Mouse (Mus musculus) urinary bladder, postnatal 25 days (tissue): ENCODE results near the gene Csta1.
"Not testable (repeated sequence)": the region's sequence is repeated elsewhere in the genome, so short reads cannot be mapped to it uniquely, and the experiment has no call there.

Experiments
- DNase-seq: peaks from one replicate; pipeline ENCODE4 v3.0.0; 2022; ENCODE audit warnings: low spot score

The Csta1 gene

DNA sequence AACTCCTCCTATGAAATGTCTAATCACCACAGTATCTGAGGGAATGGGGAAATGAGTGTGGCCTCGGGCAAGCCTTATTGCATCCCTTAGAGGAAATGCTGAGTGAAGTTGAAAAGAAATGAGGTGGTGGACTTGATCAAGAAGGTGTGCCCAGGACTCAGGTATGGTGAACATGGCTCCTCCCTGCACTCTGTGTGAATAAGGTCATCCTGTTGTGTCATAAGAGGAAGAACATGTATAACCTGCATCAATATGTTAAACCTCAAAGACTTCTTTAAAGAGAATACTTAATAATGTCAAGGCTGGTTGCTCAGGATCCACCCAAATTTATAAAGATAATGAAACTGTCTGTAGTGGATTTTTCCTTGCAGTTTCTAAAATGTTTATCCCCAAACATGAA lies at the start of gene Csta1:
TSS of gene Csta1 (minus strand) at position 101 of the 400 bp plus-strand sequence.
- DNase-seq = no peak

DNA sequence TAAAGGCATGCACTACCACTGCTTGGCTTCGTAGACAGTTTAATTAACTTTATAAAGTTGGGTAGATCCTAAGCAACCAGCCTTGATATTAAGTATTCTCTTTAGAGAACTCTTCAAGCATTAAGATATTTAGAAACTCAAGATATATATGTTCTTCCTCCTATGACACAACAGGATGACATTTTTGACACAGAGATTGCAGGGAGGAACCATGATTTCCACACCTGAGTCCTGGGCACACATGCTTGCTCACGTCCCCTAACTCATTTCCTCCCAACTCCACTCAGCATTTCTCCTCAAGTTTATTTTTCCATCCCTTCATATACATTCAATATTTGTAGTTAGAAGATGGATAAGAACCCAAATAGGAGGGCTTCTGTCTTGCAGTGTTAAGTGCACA lies 48.9 kb upstream of the Csta1 start:
- DNase-seq = no peak

DNA sequence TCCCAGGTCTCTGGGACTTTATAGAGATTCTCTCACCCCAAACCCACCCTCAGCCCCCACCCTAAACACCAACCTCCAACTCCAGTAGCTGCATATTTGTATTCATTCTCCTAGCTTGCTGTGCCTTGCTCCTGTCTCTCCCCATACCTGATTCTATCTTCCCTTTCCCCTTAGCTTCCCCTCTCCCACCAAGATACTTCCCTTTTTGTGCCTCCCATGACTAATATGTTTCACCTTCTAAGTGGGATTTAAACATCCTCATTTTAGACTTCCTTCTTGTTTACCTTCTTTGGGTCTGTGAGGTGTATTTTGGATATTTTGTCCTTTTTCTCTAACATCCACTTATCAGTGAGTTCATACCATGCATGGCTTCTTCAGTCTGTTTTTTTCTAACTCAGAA lies 45.1 kb upstream of the Csta1 start:
- DNase-seq = no peak

DNA sequence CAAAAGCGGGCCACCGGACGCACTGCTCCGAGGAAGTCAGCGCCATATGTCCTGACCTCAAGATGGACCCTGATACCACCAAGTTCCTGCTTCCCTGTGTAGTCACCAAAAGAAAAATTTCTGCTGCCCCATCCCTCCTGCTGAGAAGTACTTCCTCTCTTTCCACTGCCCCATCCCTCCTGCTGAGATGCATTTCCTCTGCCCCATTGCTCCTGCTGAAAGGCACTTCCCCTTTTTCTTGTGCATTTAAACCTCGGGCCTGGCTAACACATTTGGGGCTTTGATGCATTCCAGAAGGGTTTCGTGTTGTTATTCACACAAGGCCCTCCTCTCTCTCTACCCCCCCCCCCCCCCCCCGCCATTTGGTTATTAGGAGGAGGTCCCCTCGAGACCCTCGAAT lies 36.8 kb upstream of the Csta1 start:
- DNase-seq = not testable (repeated sequence)

GRCm38 (mm10) chr16:36156402-36156975 lies 25.4 kb upstream of the Csta1 start, which contains the start of gene Stfa2l1:
Gene Stfa2l1, plus strand, starts transcription at chr16:36156811.
- no peak for DNase-seq

GRCm38 (mm10) chr16:36138201-36138600 lies 7.2 kb upstream of the Csta1 start:
- DNase-seq = no peak

- no peak for DNase-seq
These were observed 2.9 kb downstream of the Csta1 start for GRCm38 (mm10) chr16:36128092-36128491.

- DNase-seq = not testable (repeated sequence)
These were observed 15.3 kb downstream of the Csta1 start for GRCm38 (mm10) chr16:36115751-36116150.

GRCm38 (mm10) chr16:36111486-36111885 lies 19.6 kb downstream of the Csta1 start:
- not testable (repeated sequence) for DNase-seq

- DNase-seq = no peak
These were observed 28.8 kb downstream of the Csta1 start for GRCm38 (mm10) chr16:36102211-36102610.

- DNase-seq = no peak
These were observed 29.5 kb downstream of the Csta1 start for GRCm38 (mm10) chr16:36101526-36101925.

- not testable (repeated sequence) for DNase-seq
These were observed 33.1 kb downstream of the Csta1 start for GRCm38 (mm10) chr16:36097813-36098499.

GRCm38 (mm10) chr16:36094079-36094478 lies 37.0 kb downstream of the Csta1 start:
- DNase-seq = no peak

DNA sequence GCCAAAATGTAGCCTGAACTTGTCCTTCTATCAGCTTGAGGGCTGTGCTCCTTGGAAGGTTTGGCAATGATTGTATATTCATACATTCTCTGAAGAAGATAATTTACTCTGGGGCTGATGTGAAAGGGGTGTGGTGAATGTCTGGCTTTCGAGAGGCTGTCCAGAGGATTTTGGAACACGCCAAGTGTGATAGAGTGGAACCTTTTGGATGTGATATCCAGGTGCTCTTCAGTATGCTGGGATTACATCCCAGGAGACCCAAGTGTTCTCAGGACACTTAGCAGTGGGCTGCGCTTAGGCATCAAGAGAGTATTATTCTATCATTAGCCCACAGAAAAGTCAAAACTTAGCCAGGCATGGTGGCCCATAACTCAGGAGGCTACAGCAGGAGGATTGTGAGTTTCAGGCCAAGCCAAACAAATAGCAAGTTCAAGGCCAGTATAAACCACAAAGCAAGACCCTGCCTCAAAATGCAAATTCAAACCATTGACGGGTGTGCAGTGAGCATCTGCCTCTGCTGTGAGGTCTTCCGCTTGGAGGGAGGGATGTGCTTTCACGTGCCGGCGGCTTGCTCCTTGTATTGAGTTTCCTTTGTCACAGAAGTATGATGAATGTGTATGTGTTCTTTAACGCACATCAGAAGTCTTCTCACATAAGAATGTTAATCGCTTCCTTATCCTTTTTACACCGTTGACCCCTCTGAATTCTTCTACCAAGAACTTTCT lies 40.1 kb downstream of the Csta1 start:
- no peak for DNase-seq

DNA sequence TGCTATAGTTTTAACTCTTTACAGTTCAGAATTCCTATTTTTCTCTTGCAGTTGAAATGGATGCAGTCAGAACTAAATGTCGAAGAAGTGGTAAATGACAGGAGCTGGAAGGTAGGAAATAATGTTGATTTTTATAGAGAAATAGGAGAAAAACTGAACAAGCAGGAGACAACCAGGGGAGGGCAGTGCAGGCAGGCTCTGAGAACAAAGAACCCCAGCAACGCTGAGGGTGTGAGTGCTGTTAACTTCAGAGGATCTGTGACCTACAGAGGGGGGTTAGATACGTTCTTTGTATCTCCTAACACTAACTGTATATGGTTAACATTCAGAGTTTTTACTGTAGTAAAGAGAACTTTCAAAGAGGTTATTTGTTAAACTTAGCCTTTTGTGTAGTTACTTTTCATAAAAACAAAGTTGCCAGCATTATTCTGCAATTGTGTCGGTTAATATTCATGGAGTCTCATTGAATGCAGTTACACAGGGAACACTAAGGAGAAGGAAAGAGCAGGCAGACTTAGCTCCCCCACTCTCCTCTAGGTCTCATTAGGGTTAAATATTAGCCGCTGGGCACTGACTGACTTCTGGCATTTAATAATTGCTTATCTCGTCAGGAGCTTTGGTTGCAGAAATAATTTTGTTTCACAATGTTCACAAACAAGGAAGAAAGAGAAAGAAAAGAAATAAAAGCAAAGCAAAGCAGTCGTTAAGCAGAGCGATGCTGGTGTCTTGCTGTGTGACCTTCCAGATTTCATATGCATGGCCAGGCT lies 41.0 kb downstream of the Csta1 start:
- DNase-seq = no peak

DNA sequence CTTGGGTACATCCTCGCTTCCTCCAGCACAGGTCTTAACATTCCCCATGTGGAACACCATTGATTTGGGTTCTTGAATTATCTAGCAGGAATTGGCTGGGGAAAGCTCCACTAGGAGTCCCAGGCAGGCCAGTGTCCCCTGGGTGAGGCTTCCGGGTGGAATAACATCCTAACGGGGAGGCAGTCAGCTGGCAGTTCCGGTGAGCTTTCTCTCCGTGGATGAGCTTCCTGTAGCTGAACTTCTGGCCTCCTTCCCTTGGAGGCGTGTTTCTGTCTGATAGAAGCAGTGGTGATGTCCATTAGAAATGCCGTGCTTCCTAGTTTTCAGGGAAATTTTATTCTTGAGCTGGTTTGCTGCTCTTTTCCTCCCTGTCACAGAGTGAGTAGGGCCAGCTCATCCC lies 42.0 kb downstream of the Csta1 start:
- no peak for DNase-seq

DNA sequence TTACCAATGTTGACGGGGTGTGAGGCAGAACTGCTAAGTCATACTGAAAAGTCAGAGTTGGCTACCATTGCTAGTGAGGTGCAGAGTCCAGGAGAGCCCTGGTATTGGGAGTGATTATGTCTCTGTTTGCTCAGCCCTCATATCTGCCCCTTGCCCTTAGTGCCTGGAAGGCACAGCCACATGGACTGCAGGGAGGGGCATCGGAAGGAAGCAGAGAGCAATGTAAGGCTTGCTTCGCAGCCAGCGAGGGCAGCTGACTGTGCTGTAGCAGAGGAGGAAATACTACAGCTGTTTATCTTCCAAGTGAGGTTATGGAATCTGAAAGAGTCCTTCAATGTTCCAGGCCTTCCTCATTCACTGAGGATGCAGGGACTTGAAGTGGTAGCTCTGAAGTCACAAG lies 43.2 kb downstream of the Csta1 start:
- DNase-seq = no peak

DNA sequence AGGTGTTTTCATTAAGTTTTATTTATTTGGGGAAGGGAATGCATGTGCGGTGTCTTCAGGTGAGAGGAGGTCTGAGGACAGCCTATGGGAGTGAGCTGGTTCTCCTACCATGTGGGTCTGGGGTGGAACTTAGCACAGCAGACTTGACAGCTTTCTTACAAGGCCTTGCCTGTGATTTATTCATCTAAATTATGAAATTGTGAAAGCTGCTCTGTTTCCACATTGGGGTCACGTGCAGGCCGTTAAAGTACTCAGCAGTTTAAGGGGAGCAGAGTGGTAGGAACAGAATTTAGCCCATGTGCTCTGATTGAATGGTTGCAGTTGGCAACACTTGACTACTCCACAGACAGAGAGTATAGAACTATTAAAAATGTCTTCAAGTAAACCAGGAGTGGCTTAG lies 51.1 kb downstream of the Csta1 start:
- DNase-seq = no peak

DNA sequence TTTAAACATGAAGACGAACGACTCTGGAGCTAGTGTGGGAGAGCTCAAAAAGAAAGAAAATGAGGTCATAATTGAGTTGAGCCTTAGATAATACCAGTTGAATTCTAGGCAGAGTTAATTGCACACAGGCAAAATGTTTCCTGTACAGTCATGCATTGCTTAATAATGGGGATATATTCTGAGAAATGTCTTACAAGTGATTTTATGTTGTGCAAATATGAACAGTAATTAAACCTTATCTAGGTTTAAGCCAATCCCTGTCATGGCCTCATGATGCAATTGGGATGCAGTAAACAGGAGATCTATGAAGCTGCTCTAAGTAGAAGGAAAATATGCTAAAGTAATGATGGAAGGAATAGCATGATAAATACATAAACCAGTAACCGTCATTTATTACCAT lies 56.3 kb downstream of the Csta1 start:
- DNase-seq = no peak

DNA sequence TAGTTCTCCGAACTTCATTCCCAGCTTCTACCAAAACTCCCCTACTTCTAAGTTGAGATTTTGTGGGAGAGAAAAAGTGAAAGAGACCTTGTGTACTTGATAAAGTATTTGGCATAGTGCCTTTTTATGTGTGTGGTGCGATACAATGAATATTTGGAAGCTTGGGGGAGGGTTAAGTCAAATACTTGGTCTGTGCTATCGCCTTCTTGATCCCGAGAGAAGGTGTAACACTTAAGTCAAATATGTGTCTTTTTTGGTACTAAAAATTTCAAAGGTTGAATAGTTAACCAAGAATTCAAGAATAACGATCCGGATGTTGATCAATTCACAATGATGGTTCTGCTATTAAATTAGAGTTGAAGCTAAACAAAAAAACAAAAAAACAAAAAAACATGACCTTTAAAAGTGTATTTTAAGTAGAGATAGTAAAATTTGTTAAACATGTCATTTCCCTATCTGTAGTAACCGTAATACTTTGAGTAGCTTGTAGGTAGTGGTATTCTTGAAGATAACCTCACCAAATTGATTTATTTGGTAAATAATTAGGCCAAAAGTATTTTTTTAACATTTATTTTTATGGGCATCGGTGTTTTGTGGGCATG lies 58.5 kb downstream of the Csta1 start:
- no peak for DNase-seq

GRCm38 (mm10) chr16:36071450-36072379 lies 59.3 kb downstream of the Csta1 start, which contains the start of the genes Fam162a and Ccdc58:
Gene Fam162a, minus strand, starts transcription at chr16:36071594.
Gene Ccdc58, plus strand, starts transcription at chr16:36071685.
- DNase-seq = peak; percentile 91
